Mouse (Mus musculus): ENCODE data around the gene Id4. TPM values are rescaled to one million over a fixed set of nuclear protein-coding genes. Genes with fewer than 3 reads are reported as not detected.

Gene Id4
- polyA plus RNA-seq (2014; fragmentation: Nextera tagmentation; extraction: Ambion mirVana), result 13.7 and 18.1 TPM in 2 replicates

- peak within 1 kb of the TSS; percentile 79 for H3K9ac ChIP-seq (replicated peaks; ENCODE audit: low read depth, low read length)
- peak within 1 kb of the TSS; percentile 74 for H3K4me3 ChIP-seq (ENCODE audit: low read depth, low read length)
- H3K4me2 ChIP-seq (replicated peaks; ENCODE audit: low read depth, low read length), result peak within 1 kb of the TSS; percentile 92
- peak; percentile 95 for ATAC-seq (ENCODE audit: insufficient number of reproducible peaks, insufficient read depth, low FRiP score, low read depth)
- H3K4me1 ChIP-seq (ENCODE audit: control insufficient read depth, insufficient read depth, low read length), result no peaks in the 10 kb centered on the region
- H3K9me3 ChIP-seq (ENCODE audit: control insufficient read depth, low read depth, low read length), result no peaks in the 10 kb centered on the region
- under 1% methylated on average over 52 of the region's 52 CpGs for WGBS
- H3K36me3 ChIP-seq (ENCODE audit: control insufficient read depth, insufficient read depth, low read length), result no peaks in the 10 kb centered on the region
- no peaks in the 10 kb centered on the region for H3K27me3 ChIP-seq (ENCODE audit: control insufficient read depth, insufficient read depth, low read length)
- peak within 1 kb of the TSS; percentile 90 for H3K27ac ChIP-seq (ENCODE audit: low read length)
Observed at GRCm38 (mm10) chr13:48260690-48261278, at the start of gene Id4. Gene Id4 (plus strand): TSS chr13:48261228.

- Histone ChIP-seq H3K9me3 (ENCODE audit: control insufficient read depth, low read depth, low read length) (no peaks in the 10 kb centered on the region), H3K27me3 (ENCODE audit: control insufficient read depth, insufficient read depth, low read length) (no peaks in the 10 kb centered on the region), H3K36me3 (ENCODE audit: control insufficient read depth, insufficient read depth, low read length) (no peaks in the 10 kb centered on the region), H3K4me2 (replicated peaks; ENCODE audit: low read depth, low read length) (peak overlapping the region; percentile 30), H3K27ac (ENCODE audit: low read length) (peak overlapping the region; percentile 55; the same call in 1 of the 2 replicates), H3K4me3 (ENCODE audit: low read depth, low read length) (no peak overlapping the region), H3K9ac (replicated peaks; ENCODE audit: low read depth, low read length) (no peak overlapping the region), H3K4me1 (ENCODE audit: control insufficient read depth, insufficient read depth, low read length) (peaks cover 14% of the 10 kb centered on the region)
- WGBS, result 27% methylated on average over 8 of the region's 8 CpGs
- no peak for ATAC-seq (ENCODE audit: insufficient number of reproducible peaks, insufficient read depth, low FRiP score, low read depth)
Observed at GRCm38 (mm10) chr13:48227136-48227535, 33.9 kb upstream of the Id4 start.

GRCm38 (mm10) chr13:48227712-48228111, 33.3 kb upstream of the Id4 start:
- Histone ChIP-seq H3K9ac (replicated peaks; ENCODE audit: low read depth, low read length) (no peak overlapping the region), H3K27me3 (ENCODE audit: control insufficient read depth, insufficient read depth, low read length) (no peaks in the 10 kb centered on the region), H3K4me1 (ENCODE audit: control insufficient read depth, insufficient read depth, low read length) (peaks cover 14% of the 10 kb centered on the region), H3K4me2 (replicated peaks; ENCODE audit: low read depth, low read length) (peak overlapping the region; percentile 50), H3K36me3 (ENCODE audit: control insufficient read depth, insufficient read depth, low read length) (no peaks in the 10 kb centered on the region), H3K27ac (ENCODE audit: low read length) (peak overlapping the region; percentile 88), H3K9me3 (ENCODE audit: control insufficient read depth, low read depth, low read length) (no peaks in the 10 kb centered on the region), H3K4me3 (ENCODE audit: low read depth, low read length) (peak overlapping the region; percentile 24; the same call in 1 of the 2 replicates)
- ATAC-seq (ENCODE audit: insufficient number of reproducible peaks, insufficient read depth, low FRiP score, low read depth), result peak; percentile 98
- WGBS, result under 1% methylated on average over 38 of the region's 38 CpGs

DNA sequence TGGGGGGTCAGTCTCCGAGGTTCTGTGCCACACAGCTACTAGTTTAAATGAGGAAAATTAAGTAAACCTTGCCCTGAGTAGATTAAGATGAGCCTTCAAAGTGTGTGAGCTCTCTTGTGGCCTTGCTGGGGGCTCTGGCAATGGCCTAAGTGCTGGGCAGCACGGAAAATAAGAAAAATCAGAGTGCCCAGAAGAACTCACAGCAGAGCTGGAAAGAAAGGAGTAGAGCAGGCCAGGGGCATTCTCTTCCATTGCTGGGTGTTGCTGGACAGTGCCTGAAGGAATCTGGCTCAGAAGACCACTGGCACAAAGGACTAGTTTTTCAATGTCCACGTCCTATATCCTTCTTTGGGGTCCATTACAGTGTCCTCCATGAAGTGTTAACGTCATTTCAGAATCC, 32.9 kb upstream of the Id4 start:
- peaks cover 14% of the 10 kb centered on the region for H3K4me1 ChIP-seq (ENCODE audit: control insufficient read depth, insufficient read depth, low read length)
- no peak; the same call in 1 of the 2 replicates for ATAC-seq (ENCODE audit: insufficient number of reproducible peaks, insufficient read depth, low FRiP score, low read depth)
- WGBS, result 14% methylated on average over 4 of the region's 4 CpGs
- H3K9ac ChIP-seq (replicated peaks; ENCODE audit: low read depth, low read length), result no peak overlapping the region
- H3K36me3 ChIP-seq (ENCODE audit: control insufficient read depth, insufficient read depth, low read length), result no peaks in the 10 kb centered on the region
- peak overlapping the region; percentile 24; the same call in 1 of the 2 replicates for H3K4me3 ChIP-seq (ENCODE audit: low read depth, low read length)
- H3K27me3 ChIP-seq (ENCODE audit: control insufficient read depth, insufficient read depth, low read length), result no peaks in the 10 kb centered on the region
- H3K9me3 ChIP-seq (ENCODE audit: control insufficient read depth, low read depth, low read length), result no peaks in the 10 kb centered on the region
- H3K4me2 ChIP-seq (replicated peaks; ENCODE audit: low read depth, low read length), result peak overlapping the region; percentile 50
- H3K27ac ChIP-seq (ENCODE audit: low read length), result peak overlapping the region; percentile 88

GRCm38 (mm10) chr13:48230996-48231395, 30.0 kb upstream of the Id4 start:
- H3K9me3 ChIP-seq (ENCODE audit: control insufficient read depth, low read depth, low read length), result no peaks in the 10 kb centered on the region
- no peak overlapping the region for H3K9ac ChIP-seq (replicated peaks; ENCODE audit: low read depth, low read length)
- WGBS, result 48% methylated on average over 6 of the region's 6 CpGs
- H3K4me1 ChIP-seq (ENCODE audit: control insufficient read depth, insufficient read depth, low read length), result peaks cover 14% of the 10 kb centered on the region
- H3K4me3 ChIP-seq (ENCODE audit: low read depth, low read length), result no peak overlapping the region
- H3K36me3 ChIP-seq (ENCODE audit: control insufficient read depth, insufficient read depth, low read length), result no peaks in the 10 kb centered on the region
- ATAC-seq (ENCODE audit: insufficient number of reproducible peaks, insufficient read depth, low FRiP score, low read depth), result no peak
- no peak overlapping the region for H3K27ac ChIP-seq (ENCODE audit: low read length)
- no peak overlapping the region for H3K4me2 ChIP-seq (replicated peaks; ENCODE audit: low read depth, low read length)
- H3K27me3 ChIP-seq (ENCODE audit: control insufficient read depth, insufficient read depth, low read length), result no peaks in the 10 kb centered on the region

- ATAC-seq (ENCODE audit: insufficient number of reproducible peaks, insufficient read depth, low FRiP score, low read depth), result no peak
- Histone ChIP-seq H3K4me2 (replicated peaks; ENCODE audit: low read depth, low read length) (no peak overlapping the region), H3K4me1 (ENCODE audit: control insufficient read depth, insufficient read depth, low read length) (peaks cover 4% of the 10 kb centered on the region), H3K27me3 (ENCODE audit: control insufficient read depth, insufficient read depth, low read length) (no peaks in the 10 kb centered on the region), H3K27ac (ENCODE audit: low read length) (no peak overlapping the region), H3K9me3 (ENCODE audit: control insufficient read depth, low read depth, low read length) (no peaks in the 10 kb centered on the region), H3K9ac (replicated peaks; ENCODE audit: low read depth, low read length) (no peak overlapping the region), H3K36me3 (ENCODE audit: control insufficient read depth, insufficient read depth, low read length) (no peaks in the 10 kb centered on the region), H3K4me3 (ENCODE audit: low read depth, low read length) (no peak overlapping the region)
- 77% methylated on average over 4 of the region's 4 CpGs for WGBS
Observed at GRCm38 (mm10) chr13:48236436-48236835, 24.6 kb upstream of the Id4 start.

DNA sequence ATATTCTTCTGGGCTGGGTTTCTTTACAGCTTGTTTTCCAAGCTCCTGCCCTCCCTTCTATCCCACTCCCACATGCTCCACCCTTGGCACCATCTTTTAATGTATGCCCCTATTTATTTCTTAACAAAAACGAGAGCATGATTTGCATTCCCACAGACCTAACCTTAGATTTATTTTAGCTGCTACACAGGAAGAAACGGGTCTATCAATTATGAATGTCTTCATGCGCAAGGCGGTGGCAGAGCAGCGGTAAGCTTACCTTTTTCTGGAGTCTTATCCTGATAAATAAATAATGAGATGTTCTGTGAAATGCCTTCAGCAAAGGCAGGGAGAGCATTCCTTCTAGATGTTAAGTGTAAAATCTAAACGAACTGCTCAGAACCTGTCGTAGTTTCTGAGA, 24.2 kb upstream of the Id4 start:
- Histone ChIP-seq H3K4me1 (ENCODE audit: control insufficient read depth, insufficient read depth, low read length) (0 out of 2 replicates have a peak, but pooled peaks cover 3% of the 10 kb centered on the region), H3K36me3 (ENCODE audit: control insufficient read depth, insufficient read depth, low read length) (no peaks in the 10 kb centered on the region), H3K9ac (replicated peaks; ENCODE audit: low read depth, low read length) (no peak overlapping the region), H3K4me3 (ENCODE audit: low read depth, low read length) (no peak overlapping the region), H3K27ac (ENCODE audit: low read length) (no peak overlapping the region), H3K27me3 (ENCODE audit: control insufficient read depth, insufficient read depth, low read length) (no peaks in the 10 kb centered on the region), H3K4me2 (replicated peaks; ENCODE audit: low read depth, low read length) (no peak overlapping the region), H3K9me3 (ENCODE audit: control insufficient read depth, low read depth, low read length) (no peaks in the 10 kb centered on the region)
- no peak for ATAC-seq (ENCODE audit: insufficient number of reproducible peaks, insufficient read depth, low FRiP score, low read depth)
- 52% methylated on average over 7 of the region's 7 CpGs for WGBS

GRCm38 (mm10) chr13:48237516-48237915, 23.5 kb upstream of the Id4 start:
- ATAC-seq (ENCODE audit: insufficient number of reproducible peaks, insufficient read depth, low FRiP score, low read depth), result no peak
- H3K27ac ChIP-seq (ENCODE audit: low read length), result no peak overlapping the region
- H3K4me1 ChIP-seq (ENCODE audit: control insufficient read depth, insufficient read depth, low read length), result 0 out of 2 replicates have a peak, but pooled peaks cover 3% of the 10 kb centered on the region
- H3K4me2 ChIP-seq (replicated peaks; ENCODE audit: low read depth, low read length), result no peak overlapping the region
- no peaks in the 10 kb centered on the region for H3K27me3 ChIP-seq (ENCODE audit: control insufficient read depth, insufficient read depth, low read length)
- H3K9ac ChIP-seq (replicated peaks; ENCODE audit: low read depth, low read length), result no peak overlapping the region
- 7% methylated on average over 4 of the region's 4 CpGs for WGBS
- no peaks in the 10 kb centered on the region for H3K36me3 ChIP-seq (ENCODE audit: control insufficient read depth, insufficient read depth, low read length)
- H3K9me3 ChIP-seq (ENCODE audit: control insufficient read depth, low read depth, low read length), result no peaks in the 10 kb centered on the region
- no peak overlapping the region for H3K4me3 ChIP-seq (ENCODE audit: low read depth, low read length)

Data from stomach, embryonic 14.5 days (tissue).